18 mouse cellular contexts compared by ENCODE assay signal in the genomic region with DNA sequence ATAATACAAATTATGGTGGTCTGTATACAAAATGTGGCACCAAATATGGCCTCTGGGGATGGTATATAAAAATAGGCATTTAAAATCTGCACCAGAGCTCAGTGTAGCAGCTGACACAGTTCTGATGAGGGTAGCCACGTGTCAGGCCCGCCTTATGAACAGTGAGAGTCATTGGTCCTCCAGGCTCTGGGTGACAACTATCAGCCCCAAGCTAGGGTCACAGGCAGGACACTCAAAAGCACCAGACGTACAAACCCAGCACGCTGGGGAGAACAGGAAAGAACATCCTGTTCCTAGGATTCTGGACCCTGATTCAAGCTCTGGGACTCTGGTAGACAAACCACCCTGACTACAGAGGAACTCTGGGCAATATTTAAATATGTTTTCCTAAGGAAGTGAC.
"Had no signal": no experiment of that assay in that cellular context is flagged by ENCODE, and none has a peak within 500 bp of the region (broad histone marks: within the 10 kb centered on the region; RNA-seq: fewer than 3 reads in every experiment).

No protein-coding gene starts in this region.

- H3K4me1 ChIP-seq: kidney, embryonic 15.5 days; limb, embryonic 13.5 days had no signal

- H3K9ac ChIP-seq: kidney, embryonic 15.5 days; liver, embryonic 12.5 days; liver, embryonic 15.5 days; midbrain, embryonic 13.5 days had no signal

- DNase-seq: kidney, postnatal 10 days; liver; lung, adult 2 months; lung, postnatal 14 days; lung, postnatal 4 days; retina, postnatal 1 day; right cerebral cortex, postnatal 25 days; thymus, adult 18-20 months; thymus, postnatal 36 days had no signal

- H3K36me3 ChIP-seq: neural tube, embryonic 13.5 days had no signal

- H3K4me3 ChIP-seq: kidney, embryonic 15.5 days; limb, embryonic 10.5 days; limb, embryonic 13.5 days; liver, embryonic 12.5 days; liver, embryonic 15.5 days; midbrain, embryonic 13.5 days; myocyte; neural tube, embryonic 13.5 days had no signal

- H3K27me3 ChIP-seq: kidney, embryonic 15.5 days; limb, embryonic 13.5 days; liver, embryonic 12.5 days; liver, embryonic 15.5 days; midbrain, embryonic 13.5 days; neural tube, embryonic 13.5 days had no signal

- H3K4me2 ChIP-seq: kidney, embryonic 15.5 days; limb, embryonic 13.5 days; liver, embryonic 12.5 days; liver, embryonic 15.5 days; midbrain, embryonic 13.5 days; neural tube, embryonic 13.5 days had no signal

- H3K9me3 ChIP-seq: kidney, embryonic 15.5 days; limb, embryonic 10.5 days; limb, embryonic 13.5 days; liver, embryonic 12.5 days; liver, embryonic 15.5 days; midbrain, embryonic 13.5 days; neural tube, embryonic 13.5 days had no signal

- H3K27ac ChIP-seq: kidney, embryonic 15.5 days; limb, embryonic 10.5 days; limb, embryonic 13.5 days; liver, embryonic 12.5 days; liver, embryonic 15.5 days; midbrain, embryonic 13.5 days; neural tube, embryonic 13.5 days had no signal

- ATAC-seq: liver, embryonic 12.5 days; midbrain, embryonic 13.5 days; midbrain, embryonic 16.5 days had no signal
